Mouse (Mus musculus): ENCODE measurements around the gene Nkain2. TPM values are rescaled to one million over a fixed set of nuclear protein-coding genes. Genes with fewer than 3 reads are reported as not detected.
A peak's percentile ranks its signal among the peaks of the same experiment; 100 is the strongest.

The Nkain2 gene
- polyA plus RNA-seq, 1 experiment from 2014 or later = 6.0 TPM

DNA sequence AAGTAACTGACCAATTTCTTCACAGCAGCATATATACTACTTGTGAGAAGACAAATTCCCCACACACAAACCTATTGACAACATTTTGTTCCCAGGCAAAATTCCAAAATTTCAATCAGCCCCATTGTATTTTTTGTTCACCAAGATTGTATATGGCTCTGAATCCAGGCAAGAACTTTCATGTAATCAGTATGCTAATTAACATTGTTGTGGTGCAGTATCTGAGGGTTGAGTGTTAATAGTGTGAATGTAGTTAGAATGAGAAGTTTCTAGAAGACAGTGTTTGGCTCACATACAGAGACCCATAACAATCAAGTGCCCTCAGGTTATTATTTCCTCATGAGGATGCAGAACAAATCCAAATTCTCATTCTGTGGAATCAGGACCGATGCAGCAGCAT is 354.2 kb downstream of the Nkain2 start:
- Histone ChIP-seq H3K27ac (no peak overlapping the region), H3K27me3 (no peaks in the 10 kb centered on the region), H3K4me2 (no peak overlapping the region), H3K36me3 (replicated peaks) (no peaks in the 10 kb centered on the region), H3K4me3 (replicated peaks) (no peak overlapping the region), H3K9me3 (no peaks in the 10 kb centered on the region), H3K9ac (no peak overlapping the region), H3K4me1 (no peaks in the 10 kb centered on the region)
- 58% methylated on average over 1 of the region's 1 CpGs for WGBS
- no peak for ATAC-seq (ENCODE audit: low FRiP score)

GRCm38 (mm10) chr10:32510821-32511220 is 379.4 kb downstream of the Nkain2 start:
- no peak for ATAC-seq (ENCODE audit: low FRiP score)
- Histone ChIP-seq H3K4me1 (no peaks in the 10 kb centered on the region), H3K27ac (no peak overlapping the region), H3K9me3 (no peaks in the 10 kb centered on the region), H3K27me3 (no peaks in the 10 kb centered on the region), H3K4me2 (no peak overlapping the region), H3K36me3 (replicated peaks) (no peaks in the 10 kb centered on the region), H3K9ac (no peak overlapping the region), H3K4me3 (replicated peaks) (no peak overlapping the region)
- 92% methylated on average over 1 of the region's 1 CpGs for WGBS

DNA sequence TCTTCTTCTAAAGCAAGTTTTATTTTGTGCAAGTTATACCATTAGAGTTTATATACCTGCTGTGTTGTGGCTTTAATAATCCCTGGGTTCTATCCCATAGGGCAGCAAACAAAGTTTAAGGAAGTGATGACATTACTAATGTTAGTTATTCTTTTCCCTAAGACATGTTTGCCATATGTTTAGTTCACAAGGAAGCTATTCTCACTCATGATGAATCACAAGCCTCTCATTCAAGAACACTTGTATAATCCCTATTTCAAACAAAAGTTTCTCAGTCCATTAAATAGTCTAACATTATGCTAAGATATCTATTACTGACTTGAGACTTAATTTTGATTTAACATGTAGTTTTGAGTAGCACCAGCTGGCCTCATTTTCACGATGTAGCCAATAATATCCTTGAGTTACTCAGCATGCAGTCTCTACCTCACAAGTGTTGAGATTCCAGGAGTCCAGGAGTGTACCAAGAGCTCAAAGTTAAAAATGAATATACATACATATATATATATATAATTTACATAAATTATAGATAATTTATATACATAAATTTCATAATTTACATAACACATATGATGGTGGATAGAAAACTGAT is 395.6 kb downstream of the Nkain2 start:
- Histone ChIP-seq H3K4me3 (replicated peaks) (no peak overlapping the region), H3K27ac (no peak overlapping the region), H3K9ac (no peak overlapping the region), H3K36me3 (replicated peaks) (no peaks in the 10 kb centered on the region), H3K4me1 (no peaks in the 10 kb centered on the region), H3K9me3 (no peaks in the 10 kb centered on the region), H3K4me2 (no peak overlapping the region), H3K27me3 (no peaks in the 10 kb centered on the region)
- 78% methylated on average over 1 of the region's 1 CpGs for WGBS
- ATAC-seq (ENCODE audit: low FRiP score) = no peak

- Histone ChIP-seq H3K9ac (no peak overlapping the region), H3K4me2 (no peak overlapping the region)
- 60% methylated on average over 1 of the region's 1 CpGs for WGBS
Observed at GRCm38 (mm10) chr10:32493600-32493999, 396.7 kb downstream of the Nkain2 start.

DNA sequence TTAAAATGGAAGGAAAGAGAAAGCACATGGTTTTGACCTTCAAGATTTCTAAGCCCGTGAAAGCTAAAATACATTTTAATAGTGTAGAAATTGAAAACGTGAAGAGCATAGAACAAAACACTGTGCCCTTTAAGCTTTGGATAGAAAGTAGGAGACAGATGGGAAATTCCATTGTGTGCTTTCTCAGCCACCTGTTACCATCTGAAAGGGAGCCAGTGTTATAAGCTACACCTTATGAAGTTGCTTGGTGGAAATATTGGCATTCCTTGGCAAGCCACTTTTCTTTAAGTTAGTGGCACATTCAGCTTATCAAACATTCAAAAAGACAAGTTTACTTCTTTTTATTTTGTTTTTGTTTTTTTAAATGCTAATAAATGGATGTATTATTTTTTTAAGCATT is 427.5 kb downstream of the Nkain2 start:
- 78% methylated on average over 2 of the region's 2 CpGs for WGBS

More at GRCm38 (mm10) chr10:32493600-32493999, 396.7 kb downstream of the Nkain2 start:
- H3K4me1 ChIP-seq = peaks cover 4% of the 10 kb centered on the region; the same call in 1 of the 2 replicates
- H3K27ac ChIP-seq = no peak overlapping the region
- H3K36me3 ChIP-seq (replicated peaks) = no peaks in the 10 kb centered on the region
- ATAC-seq (ENCODE audit: low FRiP score) = no peak
- H3K27me3 ChIP-seq = no peaks in the 10 kb centered on the region
- H3K9me3 ChIP-seq = no peaks in the 10 kb centered on the region
- no peak overlapping the region for H3K4me3 ChIP-seq (replicated peaks)

DNA sequence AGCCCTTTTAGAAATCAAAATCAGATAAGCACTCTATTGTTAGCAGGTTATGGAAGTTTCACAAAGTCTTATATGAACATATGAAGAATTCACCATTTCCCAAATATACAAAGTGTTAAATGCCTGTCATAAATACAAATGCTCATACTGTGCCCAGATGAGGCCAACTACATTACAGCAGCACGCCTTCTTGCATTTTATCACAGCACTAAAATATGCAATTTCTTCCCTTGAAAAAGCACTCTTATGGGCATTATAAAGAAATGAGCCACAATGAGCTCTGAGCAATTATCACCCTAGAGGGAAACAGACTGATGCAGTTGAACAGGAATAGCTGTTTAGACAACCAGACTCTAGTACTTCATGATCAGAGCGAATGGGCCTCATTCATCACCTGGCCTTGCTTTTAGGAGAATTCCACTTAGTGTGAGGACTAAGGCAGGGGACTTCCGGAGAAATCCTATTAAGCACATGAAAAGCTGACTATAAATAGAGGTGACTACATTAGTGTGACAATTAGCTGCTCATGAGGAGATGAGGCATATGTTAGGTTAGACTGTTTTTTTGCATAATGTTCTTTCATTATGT is 450.2 kb downstream of the Nkain2 start:
- Histone ChIP-seq H3K4me1 (no peaks in the 10 kb centered on the region), H3K9ac (no peak overlapping the region), H3K4me3 (replicated peaks) (no peak overlapping the region), H3K9me3 (no peaks in the 10 kb centered on the region), H3K27me3 (no peaks in the 10 kb centered on the region), H3K4me2 (no peak overlapping the region), H3K36me3 (replicated peaks) (no peaks in the 10 kb centered on the region), H3K27ac (no peak overlapping the region)
- peak; percentile 33; the same call in 1 of the 2 replicates for ATAC-seq (ENCODE audit: low FRiP score)
- WGBS = 74% methylated on average over 3 of the region's 3 CpGs

More for the DNA sequence above, 427.5 kb downstream of the Nkain2 start:
- no peak for ATAC-seq (ENCODE audit: low FRiP score)
- Histone ChIP-seq H3K4me3 (replicated peaks) (no peak overlapping the region), H3K36me3 (replicated peaks) (no peaks in the 10 kb centered on the region), H3K4me1 (no peaks in the 10 kb centered on the region), H3K9me3 (no peaks in the 10 kb centered on the region), H3K27me3 (no peaks in the 10 kb centered on the region), H3K27ac (no peak overlapping the region), H3K9ac (no peak overlapping the region), H3K4me2 (no peak overlapping the region)

DNA sequence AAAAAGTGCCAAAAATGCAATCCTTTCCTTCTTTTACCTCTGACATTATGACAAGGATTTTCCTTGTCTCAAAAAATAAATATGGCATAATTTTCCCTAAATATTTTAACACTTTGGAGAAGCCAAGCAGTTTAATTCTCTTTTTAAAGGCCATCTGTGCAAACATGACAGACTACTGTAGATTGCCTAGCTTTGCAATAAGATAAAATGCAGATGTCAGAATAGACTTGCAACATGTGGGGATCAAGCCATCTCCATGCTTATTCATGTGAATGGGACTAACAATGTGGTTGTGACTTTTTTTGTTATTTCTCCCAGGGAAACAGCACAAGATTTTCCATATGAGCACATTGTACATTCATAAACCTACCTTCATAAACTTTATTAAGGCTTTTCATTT is 476.0 kb downstream of the Nkain2 start:
- H3K9me3 ChIP-seq = no peaks in the 10 kb centered on the region
- ATAC-seq (ENCODE audit: low FRiP score) = no peak
- no peak overlapping the region for H3K27ac ChIP-seq
- no peak overlapping the region for H3K4me3 ChIP-seq (replicated peaks)
- no peaks in the 10 kb centered on the region for H3K27me3 ChIP-seq
- no peaks in the 10 kb centered on the region for H3K36me3 ChIP-seq (replicated peaks)
- no peak overlapping the region for H3K4me2 ChIP-seq
- H3K9ac ChIP-seq = no peak overlapping the region
- H3K4me1 ChIP-seq = no peaks in the 10 kb centered on the region

- no peak overlapping the region for H3K4me3 ChIP-seq (replicated peaks)
- no peaks in the 10 kb centered on the region for H3K4me1 ChIP-seq
- no peak for ATAC-seq (ENCODE audit: low FRiP score)
- no peak overlapping the region for H3K27ac ChIP-seq
- H3K4me2 ChIP-seq = no peak overlapping the region
- no peak overlapping the region for H3K9ac ChIP-seq
- no peaks in the 10 kb centered on the region for H3K36me3 ChIP-seq (replicated peaks)
- no peaks in the 10 kb centered on the region for H3K9me3 ChIP-seq
- no peaks in the 10 kb centered on the region for H3K27me3 ChIP-seq
- WGBS = 91% methylated on average over 2 of the region's 2 CpGs
Observed at GRCm38 (mm10) chr10:32411331-32411730, 478.9 kb downstream of the Nkain2 start.

GRCm38 (mm10) chr10:32400961-32401360 is 489.3 kb downstream of the Nkain2 start:
- H3K36me3 ChIP-seq (replicated peaks) = no peaks in the 10 kb centered on the region
- H3K9ac ChIP-seq = no peak overlapping the region
- H3K4me3 ChIP-seq (replicated peaks) = no peak overlapping the region
- ATAC-seq (ENCODE audit: low FRiP score) = no peak
- 95% methylated on average over 1 of the region's 1 CpGs for WGBS
- H3K4me1 ChIP-seq = no peaks in the 10 kb centered on the region
- no peaks in the 10 kb centered on the region for H3K27me3 ChIP-seq
- no peak overlapping the region for H3K4me2 ChIP-seq
- no peaks in the 10 kb centered on the region for H3K9me3 ChIP-seq
- H3K27ac ChIP-seq = no peak overlapping the region

DNA sequence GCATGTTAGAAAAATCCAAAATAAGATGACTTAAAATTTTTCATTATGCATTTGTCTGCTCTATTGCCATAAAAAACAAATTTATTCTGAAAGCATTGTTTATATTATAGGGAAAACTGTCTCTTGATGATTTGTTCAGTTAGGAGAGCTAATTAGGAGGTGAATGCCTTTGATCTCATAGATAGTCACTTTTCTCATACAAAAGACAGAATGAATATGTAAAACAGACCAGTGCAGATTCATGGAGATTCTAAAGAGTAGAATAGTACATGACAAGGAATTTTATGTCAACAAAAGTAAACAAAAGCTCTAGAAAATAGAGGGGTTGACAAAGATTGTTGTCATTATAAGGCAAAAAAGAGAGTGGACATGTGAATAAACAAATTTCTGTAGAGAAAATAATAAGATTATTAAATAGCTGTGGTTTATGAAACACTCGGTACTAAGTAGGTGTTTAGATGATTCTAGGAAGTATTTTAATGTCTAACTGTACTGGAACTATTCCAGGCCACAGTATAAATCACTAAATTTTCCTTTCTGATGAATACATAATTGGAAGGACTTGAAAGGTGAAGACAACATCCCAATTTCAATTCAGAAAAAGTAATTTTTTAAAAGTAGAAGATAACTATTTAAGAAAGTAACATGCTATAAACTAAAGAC is 496.3 kb downstream of the Nkain2 start:
- Histone ChIP-seq H3K27ac (no peak overlapping the region), H3K4me3 (replicated peaks) (no peak overlapping the region), H3K4me2 (no peak overlapping the region), H3K36me3 (replicated peaks) (no peaks in the 10 kb centered on the region), H3K4me1 (no peaks in the 10 kb centered on the region), H3K9me3 (no peaks in the 10 kb centered on the region), H3K9ac (no peak overlapping the region), H3K27me3 (no peaks in the 10 kb centered on the region)
- ATAC-seq (ENCODE audit: low FRiP score) = no peak
- WGBS = 87% methylated on average over 1 of the region's 1 CpGs

DNA sequence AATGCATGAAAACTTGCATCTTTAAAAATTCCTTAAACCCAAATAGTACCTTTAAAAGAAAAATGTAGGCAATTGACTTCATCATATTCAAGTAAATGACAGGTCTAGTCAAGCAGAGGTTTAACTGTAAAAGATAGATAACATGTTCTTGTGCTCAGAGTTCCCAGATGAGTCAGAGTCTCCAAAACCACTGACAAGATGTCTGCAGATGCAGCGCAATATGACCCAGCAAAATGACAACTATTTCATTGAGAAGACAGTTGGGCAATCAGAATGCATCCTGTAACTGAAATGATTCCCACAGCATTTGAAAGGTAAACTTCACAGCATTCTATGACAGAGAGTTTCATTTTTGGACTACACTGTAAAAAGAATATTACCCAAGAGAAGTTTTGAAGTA is 496.9 kb downstream of the Nkain2 start:
- Histone ChIP-seq H3K36me3 (replicated peaks) (no peaks in the 10 kb centered on the region), H3K4me1 (no peaks in the 10 kb centered on the region), H3K9me3 (no peaks in the 10 kb centered on the region), H3K27ac (no peak overlapping the region), H3K4me2 (no peak overlapping the region), H3K4me3 (replicated peaks) (no peak overlapping the region), H3K27me3 (no peaks in the 10 kb centered on the region), H3K9ac (no peak overlapping the region)
- no peak for ATAC-seq (ENCODE audit: low FRiP score)
- 80% methylated on average over 1 of the region's 1 CpGs for WGBS

DNA sequence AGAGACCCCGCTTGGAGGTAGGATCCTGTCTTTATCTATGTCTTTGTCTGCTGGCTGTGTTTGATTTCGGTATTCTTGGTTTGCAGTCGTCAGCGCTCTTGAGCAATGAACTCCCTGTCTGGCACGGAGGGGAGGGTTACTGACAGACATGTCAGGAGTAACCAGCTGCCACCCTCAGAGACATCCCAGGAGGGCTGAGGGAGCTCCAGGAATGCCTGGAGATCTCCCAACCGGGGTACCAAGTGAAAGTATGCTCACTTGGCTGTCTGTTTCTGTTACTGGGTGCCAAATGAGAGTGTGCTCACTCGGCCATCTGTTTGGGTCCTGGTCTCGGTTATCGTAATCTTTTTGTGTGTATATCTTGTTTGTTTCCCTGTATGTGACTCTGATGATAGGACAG is 577.5 kb downstream of the Nkain2 start:
- ATAC-seq (ENCODE audit: low FRiP score) = no peak
- H3K36me3 ChIP-seq (replicated peaks) = no peaks in the 10 kb centered on the region
- no peak overlapping the region for H3K27ac ChIP-seq
- no peak overlapping the region for H3K9ac ChIP-seq
- no peaks in the 10 kb centered on the region for H3K4me1 ChIP-seq
- H3K4me3 ChIP-seq (replicated peaks) = no peak overlapping the region
- WGBS = 94% methylated on average over 9 of the region's 9 CpGs
- H3K27me3 ChIP-seq = no peaks in the 10 kb centered on the region
- peaks cover 12% of the 10 kb centered on the region for H3K9me3 ChIP-seq
- H3K4me2 ChIP-seq = no peak overlapping the region

All from forebrain, embryonic 12.5 days (tissue).